Mouse (Mus musculus): ENCODE measurements around the gene Ankrd13b. TPM values are rescaled to one million over a fixed set of nuclear protein-coding genes. Genes with fewer than 3 reads are reported as not detected.

The Ankrd13b gene
- polyA plus RNA-seq, 1 experiment from 2014 or later = 7.1 TPM

DNA sequence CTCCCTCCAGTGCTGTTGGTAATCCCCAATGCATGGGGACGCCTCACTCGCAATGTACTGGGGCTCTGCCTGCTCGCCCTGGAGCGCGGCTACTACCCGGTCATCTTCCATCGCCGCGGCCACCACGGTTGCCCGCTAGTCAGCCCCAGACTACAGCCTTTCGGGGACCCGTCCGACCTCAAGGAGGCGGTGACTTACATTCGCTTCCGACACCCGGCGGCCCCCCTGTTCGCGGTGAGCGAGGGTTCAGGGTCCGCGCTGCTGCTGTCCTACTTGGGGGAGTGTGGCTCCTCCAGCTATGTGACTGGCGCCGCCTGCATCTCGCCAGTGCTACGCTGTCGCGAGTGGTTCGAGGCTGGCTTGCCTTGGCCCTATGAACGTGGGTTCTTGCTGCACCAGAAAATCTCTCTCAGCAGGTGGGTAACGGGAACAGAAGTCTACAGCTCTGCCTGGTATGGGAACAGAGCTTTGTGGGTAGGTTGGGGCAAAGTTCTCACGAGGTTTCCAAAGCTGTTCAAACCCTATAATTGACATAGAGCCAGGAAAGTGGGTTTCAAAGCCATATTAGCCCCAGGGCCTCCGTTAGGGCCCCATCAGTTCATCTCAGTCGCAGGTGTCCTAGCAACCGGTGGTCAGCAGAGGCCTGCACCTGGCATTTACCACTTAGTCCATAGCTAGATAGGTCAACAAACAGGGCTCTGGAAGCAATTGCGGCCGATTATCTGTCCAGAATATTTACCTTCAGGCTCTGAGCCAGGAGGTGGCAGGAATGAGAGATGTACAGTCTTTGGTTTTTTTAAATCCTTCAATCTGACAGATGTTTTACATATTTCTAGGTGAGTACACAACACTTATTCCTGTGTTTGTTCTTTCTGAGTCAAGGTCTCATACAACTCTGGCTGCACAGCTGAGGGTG, 26.4 kb upstream of the Ankrd13b start, which contains the start of gene Trp53i13:
Gene Trp53i13 (minus strand): TSS at position 344 of the 916 bp plus-strand sequence.
- no peaks in the 10 kb centered on the region for H3K9me3 ChIP-seq
- no peak; the same call in 1 of the 2 replicates for ATAC-seq (ENCODE audit: borderline replicate concordance, extremely low read depth, low FRiP score, low TSS enrichment)
- peaks cover 51% of the 10 kb centered on the region for H3K4me1 ChIP-seq
- peak within 1 kb of the TSS; percentile 46 for H3K9ac ChIP-seq
- no peaks in the 10 kb centered on the region for H3K36me3 ChIP-seq
- 0 out of 2 replicates have a peak within 1 kb of the TSS, but pooled peaks have one; percentile 34 for H3K27ac ChIP-seq
- peaks cover 23% of the 10 kb centered on the region for H3K27me3 ChIP-seq
- peak within 1 kb of the TSS; percentile 78 for H3K4me3 ChIP-seq
- peak within 1 kb of the TSS; percentile 93 for H3K4me2 ChIP-seq
- 7% methylated on average over 39 of the region's 39 CpGs for WGBS

DNA sequence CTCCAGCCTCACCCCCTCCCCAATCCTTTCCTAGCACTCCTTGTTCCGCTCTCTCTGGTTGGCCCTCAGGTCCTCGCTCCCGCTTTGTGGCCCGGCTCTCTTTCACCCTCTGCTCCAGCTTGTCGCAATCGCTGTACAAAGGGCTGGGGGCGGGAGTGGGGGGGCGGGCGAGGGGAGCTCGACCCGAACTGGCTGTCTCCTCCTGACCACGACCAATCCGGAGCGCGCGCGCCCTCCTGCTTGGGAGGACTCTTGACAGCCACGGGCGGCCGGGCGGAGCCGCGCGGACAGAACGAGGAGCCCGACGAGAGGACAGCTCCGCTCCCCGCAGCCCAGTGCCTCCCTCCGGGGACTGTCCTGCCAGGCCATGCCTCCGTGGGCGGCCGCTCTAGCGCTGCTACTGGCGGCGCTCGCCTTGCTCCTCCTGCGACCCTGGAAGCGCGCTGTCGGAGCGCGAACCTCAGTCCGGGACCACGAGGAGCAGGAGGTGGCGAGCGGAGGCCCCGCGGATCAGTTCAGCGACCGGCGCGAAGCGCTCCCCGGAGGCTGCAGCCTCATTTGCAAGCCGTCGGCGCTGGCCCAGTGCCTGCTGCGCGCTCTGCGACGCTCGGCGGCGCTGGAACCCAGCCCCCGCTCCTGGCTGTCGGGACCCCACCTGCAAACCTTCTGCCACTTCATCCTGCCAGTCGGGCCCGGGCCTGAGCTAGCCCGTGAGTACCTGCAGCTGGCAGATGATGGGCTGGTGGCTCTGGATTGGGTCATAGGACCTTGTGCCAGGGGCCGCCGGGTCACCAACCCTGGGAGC, 25.6 kb upstream of the Ankrd13b start, which contains the start of gene Abhd15:
Gene Abhd15 (plus strand): TSS at position 290 of the 805 bp plus-strand sequence.
- peak; percentile 67 for ATAC-seq (ENCODE audit: borderline replicate concordance, extremely low read depth, low FRiP score, low TSS enrichment)
- peak within 1 kb of the TSS; percentile 78 for H3K4me3 ChIP-seq
- H3K27ac ChIP-seq = peak within 1 kb of the TSS; percentile 65; the same call in 1 of the 2 replicates
- peaks cover 23% of the 10 kb centered on the region for H3K27me3 ChIP-seq
- under 1% methylated on average over 55 of the region's 72 CpGs for WGBS
- H3K36me3 ChIP-seq = no peaks in the 10 kb centered on the region; the same call in 1 of the 2 replicates
- H3K4me2 ChIP-seq = peak within 1 kb of the TSS; percentile 93
- H3K9me3 ChIP-seq = no peaks in the 10 kb centered on the region
- peak within 1 kb of the TSS; percentile 52 for H3K9ac ChIP-seq
- peaks cover 49% of the 10 kb centered on the region for H3K4me1 ChIP-seq

DNA sequence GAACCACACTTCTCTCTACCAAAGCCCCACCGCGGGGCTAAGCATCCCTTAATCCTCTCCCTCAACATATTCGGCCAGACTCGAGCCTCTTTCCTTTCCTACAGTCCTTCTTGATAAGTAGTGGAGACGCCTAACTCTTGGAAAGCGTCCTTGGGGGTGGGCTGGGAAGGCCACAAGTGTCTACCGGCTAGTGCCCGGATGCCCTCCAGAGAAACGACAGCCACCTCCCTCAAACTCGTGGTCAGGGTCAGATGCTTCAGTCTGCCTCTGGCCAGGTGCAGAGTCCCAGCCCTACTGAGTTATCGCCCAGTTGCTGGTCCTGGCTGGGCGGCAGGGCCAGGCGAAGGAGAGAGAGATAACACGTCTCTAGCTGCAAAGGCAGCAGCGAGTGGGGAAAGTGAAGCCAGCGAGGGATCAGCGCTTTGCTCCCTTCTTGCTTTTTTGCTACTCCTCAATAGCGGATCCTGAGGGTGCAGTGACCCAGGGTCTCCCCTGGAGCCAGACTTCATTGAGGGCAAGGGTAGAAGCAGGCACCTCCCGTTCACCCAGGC, 24.9 kb upstream of the Ankrd13b start:
- no peak for ATAC-seq (ENCODE audit: borderline replicate concordance, extremely low read depth, low FRiP score, low TSS enrichment)
- Histone ChIP-seq H3K4me2 (peak overlapping the region; percentile 93), H3K27ac (peak overlapping the region; percentile 65; the same call in 1 of the 2 replicates), H3K9me3 (no peaks in the 10 kb centered on the region), H3K4me1 (peaks cover 49% of the 10 kb centered on the region), H3K27me3 (peaks cover 23% of the 10 kb centered on the region), H3K36me3 (no peaks in the 10 kb centered on the region; the same call in 1 of the 2 replicates), H3K4me3 (peak overlapping the region; percentile 78), H3K9ac (peak overlapping the region; percentile 52)
- WGBS = 10% methylated on average over 19 of the region's 19 CpGs

DNA sequence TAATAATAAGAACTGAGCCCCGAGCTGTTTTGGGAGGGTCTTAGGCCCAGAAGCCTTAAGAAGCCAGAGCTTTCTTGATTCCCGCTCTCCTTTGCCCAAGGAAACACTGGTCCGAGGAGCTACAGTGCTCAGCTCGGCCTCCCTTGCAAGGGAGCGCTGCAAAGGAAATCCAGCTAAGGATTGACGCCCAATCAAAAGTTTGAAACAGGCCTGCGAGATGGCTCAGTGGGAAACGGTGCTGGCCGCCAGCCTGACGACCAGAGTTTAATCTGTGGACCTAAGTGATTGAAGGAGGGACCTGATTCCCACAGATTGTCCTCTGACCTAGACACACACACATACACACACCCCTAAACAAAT, 24.3 kb upstream of the Ankrd13b start:
- Histone ChIP-seq H3K27me3 (peaks cover 23% of the 10 kb centered on the region), H3K36me3 (no peaks in the 10 kb centered on the region; the same call in 1 of the 2 replicates), H3K9ac (peak overlapping the region; percentile 52), H3K4me3 (peak overlapping the region; percentile 78), H3K4me2 (peak overlapping the region; percentile 93), H3K27ac (peak overlapping the region; percentile 65), H3K4me1 (peaks cover 49% of the 10 kb centered on the region), H3K9me3 (no peaks in the 10 kb centered on the region)
- WGBS = 12% methylated on average over 10 of the region's 10 CpGs
- ATAC-seq (ENCODE audit: borderline replicate concordance, extremely low read depth, low FRiP score, low TSS enrichment) = no peak

DNA sequence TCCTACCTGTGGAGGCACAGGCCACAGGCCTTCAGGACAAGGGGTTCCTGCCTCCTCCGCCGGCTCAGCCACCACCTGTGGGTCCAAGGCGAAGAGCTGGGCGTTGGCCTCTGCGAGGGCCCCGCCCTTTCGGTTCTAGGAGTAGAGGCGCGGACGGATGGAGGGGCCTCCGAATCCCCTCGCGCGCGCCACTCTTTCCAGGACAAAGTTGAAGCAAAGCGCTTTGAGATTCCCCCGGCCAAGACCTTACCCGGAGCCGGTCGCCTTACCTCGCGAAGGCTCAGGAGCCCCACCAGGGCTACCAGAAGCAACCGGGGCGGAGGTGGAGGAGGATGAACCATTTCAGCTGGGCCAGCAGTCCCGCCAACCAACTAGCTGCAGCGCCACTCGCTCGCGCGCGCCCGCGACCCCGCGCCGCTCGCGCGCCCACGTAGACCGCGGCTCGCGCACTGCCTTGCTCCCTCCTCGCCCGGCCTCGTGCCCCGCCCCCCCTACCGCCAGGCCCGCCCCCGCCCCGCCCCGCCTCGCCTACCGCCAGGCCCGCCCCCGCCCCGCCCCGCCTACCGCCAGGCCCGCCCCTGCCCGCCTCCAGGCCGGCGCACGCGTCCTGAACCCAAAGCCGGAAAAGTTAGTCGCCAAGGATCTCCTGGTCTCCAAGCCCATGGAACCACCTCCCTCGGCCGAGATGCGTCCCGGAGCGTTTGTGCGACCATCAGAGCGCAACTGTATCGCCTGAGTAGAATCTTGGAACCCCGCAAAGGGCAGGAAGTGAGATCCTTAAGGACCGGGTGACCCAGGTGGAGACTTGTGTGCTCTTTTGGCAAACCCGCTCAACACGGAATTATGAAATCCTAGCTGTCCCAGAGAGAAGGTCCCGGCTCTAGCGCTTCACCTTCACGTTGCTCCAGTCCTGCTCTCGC, 23.7 kb upstream of the Ankrd13b start:
- ATAC-seq (ENCODE audit: borderline replicate concordance, extremely low read depth, low FRiP score, low TSS enrichment) = peak; percentile 83
- peaks cover 54% of the 10 kb centered on the region for H3K4me1 ChIP-seq

DNA sequence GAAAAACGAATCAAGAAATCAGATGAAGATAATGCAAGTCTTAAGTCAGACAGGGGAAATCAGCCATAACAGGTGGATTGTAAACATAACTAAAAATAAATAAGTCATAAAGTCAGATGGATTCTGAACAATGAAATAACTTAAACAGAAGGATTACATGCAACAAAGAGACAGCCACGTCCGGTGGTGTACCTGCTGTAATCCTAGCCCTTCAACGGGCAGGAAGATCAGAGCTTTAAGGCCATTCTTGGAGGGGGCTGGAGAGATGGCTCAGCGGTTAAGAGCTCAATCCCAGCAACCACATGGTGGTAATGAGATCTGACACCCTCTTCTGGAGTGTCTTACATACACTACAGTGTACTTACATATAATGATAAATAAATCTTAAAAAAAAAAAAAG, 21.9 kb upstream of the Ankrd13b start:
- WGBS = 69% methylated on average over 5 of the region's 5 CpGs
- no peak for ATAC-seq (ENCODE audit: borderline replicate concordance, extremely low read depth, low FRiP score, low TSS enrichment)
- H3K9ac ChIP-seq = no peak overlapping the region
- H3K27ac ChIP-seq = no peak overlapping the region
- peaks cover 11% of the 10 kb centered on the region for H3K27me3 ChIP-seq
- no peaks in the 10 kb centered on the region for H3K9me3 ChIP-seq
- no peak overlapping the region for H3K4me3 ChIP-seq
- H3K36me3 ChIP-seq = peaks cover 16% of the 10 kb centered on the region
- 0 out of 2 replicates have a peak overlapping the region, but pooled peaks have one; percentile 93 for H3K4me2 ChIP-seq
- H3K4me1 ChIP-seq = peaks cover 47% of the 10 kb centered on the region

More for the DNA sequence above, 23.7 kb upstream of the Ankrd13b start:
- WGBS = under 1% methylated on average over 78 of the region's 84 CpGs
- Histone ChIP-seq H3K9ac (peak overlapping the region; percentile 72), H3K4me3 (peak overlapping the region; percentile 78), H3K27ac (peak overlapping the region; percentile 87), H3K9me3 (no peaks in the 10 kb centered on the region), H3K4me2 (peak overlapping the region; percentile 93), H3K36me3 (no peaks in the 10 kb centered on the region; the same call in 1 of the 2 replicates), H3K27me3 (peaks cover 23% of the 10 kb centered on the region)

DNA sequence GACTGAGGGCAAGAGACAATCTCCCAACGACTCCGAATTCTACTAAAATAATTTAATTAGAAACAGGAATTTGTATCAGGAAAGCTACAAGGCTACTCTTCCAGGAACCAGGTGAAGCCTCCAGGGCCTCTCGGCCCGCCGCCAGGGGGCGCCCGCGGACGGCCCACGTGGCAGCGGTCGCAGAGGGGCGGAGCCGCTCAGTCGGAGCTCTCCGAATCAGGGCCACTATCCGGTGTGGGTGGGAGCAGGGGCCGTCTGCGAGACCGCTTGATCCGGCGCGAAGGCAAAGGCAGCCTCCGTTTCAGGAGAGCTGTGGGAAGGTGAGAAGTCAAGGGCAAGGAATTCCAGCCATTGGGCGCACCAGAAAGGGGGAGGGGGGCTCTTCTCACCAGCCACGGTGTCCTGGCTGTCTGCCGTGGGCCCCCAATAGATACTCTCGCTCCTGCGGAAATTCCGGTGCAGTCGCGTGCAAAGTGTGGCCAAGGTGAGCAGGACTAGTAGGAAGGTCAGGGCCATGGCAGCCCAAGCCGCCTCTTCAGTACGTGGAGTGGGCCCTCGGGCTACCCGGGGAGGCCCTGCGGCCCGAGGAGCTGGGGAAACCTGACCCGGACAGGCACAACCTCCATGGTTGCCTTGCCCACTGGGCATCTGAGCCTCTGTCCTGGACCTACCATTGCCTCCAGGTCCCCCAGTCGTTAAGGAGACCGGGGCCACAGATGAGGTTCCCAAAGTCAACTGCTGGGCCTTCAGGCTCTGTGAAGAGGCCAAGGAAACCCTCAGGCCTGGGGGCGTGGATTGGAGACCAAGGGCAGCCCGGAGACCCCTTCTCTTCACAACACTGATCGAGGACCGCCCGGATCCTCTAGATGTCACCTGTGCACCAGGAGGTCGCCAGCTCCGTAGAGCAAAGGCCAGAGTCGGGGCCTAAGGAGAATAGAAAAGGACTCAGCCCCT, 18.9 kb upstream of the Ankrd13b start:
- ATAC-seq (ENCODE audit: borderline replicate concordance, extremely low read depth, low FRiP score, low TSS enrichment) = peak; percentile 51; the same call in 1 of the 2 replicates
- Histone ChIP-seq H3K36me3 (peaks cover 46% of the 10 kb centered on the region), H3K27me3 (no peaks in the 10 kb centered on the region), H3K27ac (no peak overlapping the region), H3K9ac (peak overlapping the region; percentile 45), H3K9me3 (no peaks in the 10 kb centered on the region), H3K4me3 (peak overlapping the region; percentile 35), H3K4me1 (peaks cover 19% of the 10 kb centered on the region), H3K4me2 (peak overlapping the region; percentile 86)
- 18% methylated on average over 49 of the region's 49 CpGs for WGBS

DNA sequence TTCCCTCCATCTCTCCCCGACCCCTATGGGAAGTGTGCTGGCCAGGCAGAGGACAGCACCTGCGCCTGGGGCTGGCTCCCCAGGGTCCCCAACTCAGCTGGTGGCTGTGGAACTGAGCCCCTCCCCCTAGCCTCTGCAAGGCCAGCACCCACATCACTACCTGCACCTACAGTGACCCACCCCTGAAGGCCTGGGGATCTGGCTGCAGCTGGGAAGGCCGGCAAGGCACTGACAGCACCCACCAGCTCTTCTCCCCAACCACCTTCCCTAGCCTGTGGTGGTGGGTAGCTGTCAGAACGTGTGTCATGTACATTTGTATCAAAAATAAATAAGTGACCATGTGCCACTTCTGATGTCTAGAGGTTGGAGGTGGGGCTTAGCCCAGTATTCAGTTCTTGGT, 17.9 kb upstream of the Ankrd13b start:
- no peak overlapping the region for H3K27ac ChIP-seq
- no peak overlapping the region for H3K4me2 ChIP-seq
- peaks cover 25% of the 10 kb centered on the region for H3K4me1 ChIP-seq
- no peaks in the 10 kb centered on the region for H3K27me3 ChIP-seq
- no peak overlapping the region for H3K9ac ChIP-seq
- 60% methylated on average over 4 of the region's 4 CpGs for WGBS
- ATAC-seq (ENCODE audit: borderline replicate concordance, extremely low read depth, low FRiP score, low TSS enrichment) = no peak
- peaks cover 51% of the 10 kb centered on the region for H3K36me3 ChIP-seq
- H3K4me3 ChIP-seq = no peak overlapping the region
- no peaks in the 10 kb centered on the region for H3K9me3 ChIP-seq

DNA sequence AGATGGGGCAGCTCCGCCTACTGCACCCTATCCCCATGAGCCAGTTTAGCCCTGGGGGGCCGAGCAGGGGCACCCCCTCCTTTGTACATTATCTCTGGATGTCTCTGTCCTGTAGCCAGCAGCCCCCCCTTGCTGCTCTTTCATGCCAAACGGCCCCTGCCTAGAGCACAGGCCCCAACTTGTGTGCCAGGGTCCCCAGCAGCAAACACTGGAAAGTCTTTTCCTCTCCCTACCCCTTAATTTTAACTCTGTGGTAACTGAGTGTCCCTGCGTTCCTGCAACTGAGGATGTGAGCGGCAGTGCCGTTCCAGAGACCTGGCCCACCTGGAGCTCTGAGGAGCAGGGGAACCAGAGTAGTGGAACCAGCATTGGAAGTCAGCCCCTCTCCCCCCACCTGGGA, 17.5 kb upstream of the Ankrd13b start:
- H3K36me3 ChIP-seq = peaks cover 53% of the 10 kb centered on the region
- H3K9ac ChIP-seq = no peak overlapping the region
- no peaks in the 10 kb centered on the region for H3K27me3 ChIP-seq
- no peak overlapping the region for H3K4me3 ChIP-seq
- 79% methylated on average over 6 of the region's 6 CpGs for WGBS
- H3K27ac ChIP-seq = no peak overlapping the region
- ATAC-seq (ENCODE audit: borderline replicate concordance, extremely low read depth, low FRiP score, low TSS enrichment) = no peak
- peaks cover 21% of the 10 kb centered on the region for H3K4me1 ChIP-seq
- no peaks in the 10 kb centered on the region for H3K9me3 ChIP-seq
- no peak overlapping the region for H3K4me2 ChIP-seq

DNA sequence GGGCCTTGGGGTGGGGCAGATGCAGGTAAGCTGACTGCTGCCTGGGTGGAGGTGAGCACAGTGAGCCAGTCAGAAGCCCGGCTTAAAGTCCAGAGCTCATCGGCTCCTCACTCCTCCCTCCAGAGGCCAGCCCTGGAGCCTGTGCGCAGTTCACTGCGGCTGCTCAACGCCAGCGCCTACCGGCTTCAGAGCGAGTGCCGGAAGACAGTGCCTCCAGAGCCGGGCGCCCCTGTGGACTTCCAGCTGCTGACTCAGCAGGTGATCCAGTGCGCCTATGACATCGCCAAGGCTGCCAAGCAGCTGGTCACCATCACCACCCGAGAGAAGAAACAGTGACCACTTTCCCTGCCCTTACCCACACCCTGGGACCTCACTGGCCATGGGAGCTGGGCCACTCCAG, 16.8 kb upstream of the Ankrd13b start:
- peaks cover 53% of the 10 kb centered on the region for H3K36me3 ChIP-seq
- no peaks in the 10 kb centered on the region for H3K9me3 ChIP-seq
- H3K27ac ChIP-seq = no peak overlapping the region
- H3K4me2 ChIP-seq = no peak overlapping the region
- WGBS = 79% methylated on average over 14 of the region's 14 CpGs
- no peaks in the 10 kb centered on the region for H3K27me3 ChIP-seq
- ATAC-seq (ENCODE audit: borderline replicate concordance, extremely low read depth, low FRiP score, low TSS enrichment) = no peak
- no peak overlapping the region for H3K9ac ChIP-seq
- H3K4me3 ChIP-seq = no peak overlapping the region
- H3K4me1 ChIP-seq = peaks cover 15% of the 10 kb centered on the region

All from lung, embryonic 15.5 days (tissue).